Mouse (Mus musculus) ES-Bruce4 (cell line): ENCODE results near the gene Nmur1.

ENCODE experiments used
- CTCF ChIP-seq: IDR thresholded peaks from one replicate; pipeline ENCODE4 v1.8.1; 2011; ENCODE audit warnings: low read depth, low read length
- EP300 ChIP-seq: IDR thresholded peaks from 2 replicates; pipeline ENCODE4 v1.6.1; 2011; ENCODE audit warnings: low read depth, low read length; ENCODE audit not compliant: insufficient read depth
- POLR2A ChIP-seq: IDR thresholded peaks from one replicate; pipeline ENCODE4 v1.8.1; 2011; ENCODE audit warnings: low read length; ENCODE audit not compliant: insufficient read depth

GRCm38 (mm10) chr1:86441980-86442831 is 16.2 kb upstream of the Nmur1 start:
- TF ChIP-seq POLR2A (no peak), CTCF (no peak), EP300 (no peak)
